Comparison of ENCODE assay signal across 11 mouse cellular contexts in the genomic region with DNA sequence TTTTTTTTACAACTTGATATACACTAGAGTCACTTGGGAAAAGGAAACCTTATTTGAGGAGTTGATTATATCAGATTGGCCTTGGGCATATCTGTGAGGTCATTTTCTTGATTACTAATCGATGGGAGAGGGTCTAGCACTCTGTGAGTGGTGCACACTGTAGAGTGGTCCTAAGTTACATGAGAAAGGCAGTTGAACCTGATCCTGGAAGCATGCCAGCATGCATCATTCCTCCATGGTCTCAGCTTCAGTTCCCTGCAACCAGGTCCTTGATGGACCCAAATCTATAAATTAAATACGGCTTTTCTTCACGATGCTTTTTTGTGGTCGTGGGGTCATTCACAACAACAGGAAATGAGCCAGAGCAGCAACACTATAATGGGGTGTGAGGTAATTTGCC.
"Had no signal": no experiment of that assay in that cellular context is flagged by ENCODE, and none has a peak within 500 bp of the region (broad histone marks: within the 10 kb centered on the region; RNA-seq: fewer than 3 reads in every experiment).

No protein-coding gene starts in this region.

- H3K4me1 ChIP-seq: liver, embryonic 13.5 days; megakaryocyte, embryonic 14.5 days; midbrain, embryonic 15.5 days had no signal

- H3K27me3 ChIP-seq: kidney, embryonic 15.5 days; liver, embryonic 13.5 days; megakaryocyte, embryonic 14.5 days; midbrain, embryonic 15.5 days; neural tube, embryonic 13.5 days had no signal

- H3K36me3 ChIP-seq: kidney, embryonic 15.5 days; liver, embryonic 13.5 days; midbrain, embryonic 15.5 days; neural tube, embryonic 13.5 days had no signal

- DNase-seq: kidney, postnatal 14 days; liver; liver, embryonic 13.5 days; liver, postnatal 0 days; thymus, postnatal 4 days had no signal

- H3K9me3 ChIP-seq: kidney, embryonic 15.5 days; liver, embryonic 13.5 days; megakaryocyte, embryonic 14.5 days; midbrain, embryonic 15.5 days; neural tube, embryonic 13.5 days had no signal

- H3K27ac ChIP-seq: kidney, embryonic 15.5 days; liver, embryonic 13.5 days; macrophage; midbrain, embryonic 15.5 days; neural tube, embryonic 13.5 days; stomach, postnatal 0 days had no signal

- H3K4me3 ChIP-seq: kidney, embryonic 15.5 days; liver, embryonic 13.5 days; megakaryocyte, embryonic 14.5 days; midbrain, embryonic 15.5 days; neural tube, embryonic 13.5 days had no signal
